Mouse (Mus musculus) limb, embryonic 15.5 days (tissue): ENCODE results near the gene Tomm40. TPM values are rescaled to one million over a fixed set of nuclear protein-coding genes. Genes with fewer than 3 reads are reported as not detected.

Experiments
- ATAC-seq: fragments of 200-750 bp; cut with Nextera tagmentation; 2 replicates; pipeline ENCODE4 v1.8.0; 2017; ENCODE audit warnings: low read depth, moderate TSS enrichment; ENCODE audit not compliant: insufficient number of reproducible peaks, low FRiP score, low TSS enrichment
- H3K27ac ChIP-seq: fragments of 300-500 bp; sonication (generic); 2 replicates; pipeline ENCODE4 v1.5.1; 2015; ENCODE audit warnings: moderate library complexity, mild to moderate bottlenecking, inconsistent platforms
- H3K27me3 ChIP-seq: fragments of 300-500 bp; sonication (generic); 2 replicates; pipeline ENCODE4 v1.6.1; 2015; ENCODE audit warnings: inconsistent platforms
- H3K36me3 ChIP-seq: fragments of 300-500 bp; sonication (generic); 2 replicates; pipeline ENCODE4 v1.6.1; 2015; ENCODE audit warnings: inconsistent platforms
- H3K4me1 ChIP-seq: fragments of 300-500 bp; sonication (generic); 2 replicates; pipeline ENCODE4 v1.6.1; 2015; ENCODE audit warnings: inconsistent platforms
- H3K4me2 ChIP-seq: fragments of 300-500 bp; sonication (generic); 2 replicates; pipeline ENCODE4 v1.6.1; 2015; ENCODE audit warnings: mild to moderate bottlenecking, inconsistent platforms
- H3K4me3 ChIP-seq: fragments of 300-500 bp; sonication (generic); 2 replicates; pipeline ENCODE4 v1.5.1; 2015; ENCODE audit warnings: mild to moderate bottlenecking, inconsistent platforms
- H3K9ac ChIP-seq: fragments of 300-500 bp; sonication (generic); 2 replicates; pipeline ENCODE4 v1.6.1; 2015; ENCODE audit warnings: inconsistent platforms
- H3K9me3 ChIP-seq: fragments of 300-500 bp; sonication (generic); 2 replicates; pipeline ENCODE4 v1.6.1; 2016; ENCODE audit warnings: inconsistent platforms
- WGBS: fragments of 180-500 bp; shearing (Covaris S2); methylation state at CpG from one replicate; pipeline ENCODE4 v1.1.7; 2015; 5-methylcytosine and 5-hydroxymethylcytosine counted together
- polyA plus RNA-seq: library from polyadenylated mRNA; unstranded; fragments of >200 nt; fragmentation: Nextera tagmentation; extraction: Ambion mirVana; gene quantifications from 2 replicates; pipeline ENCODE4 v1.2.1, GENCODE M21; 2015

The Tomm40 gene
- 129 and 139 TPM in 2 replicates for polyA plus RNA-seq

DNA sequence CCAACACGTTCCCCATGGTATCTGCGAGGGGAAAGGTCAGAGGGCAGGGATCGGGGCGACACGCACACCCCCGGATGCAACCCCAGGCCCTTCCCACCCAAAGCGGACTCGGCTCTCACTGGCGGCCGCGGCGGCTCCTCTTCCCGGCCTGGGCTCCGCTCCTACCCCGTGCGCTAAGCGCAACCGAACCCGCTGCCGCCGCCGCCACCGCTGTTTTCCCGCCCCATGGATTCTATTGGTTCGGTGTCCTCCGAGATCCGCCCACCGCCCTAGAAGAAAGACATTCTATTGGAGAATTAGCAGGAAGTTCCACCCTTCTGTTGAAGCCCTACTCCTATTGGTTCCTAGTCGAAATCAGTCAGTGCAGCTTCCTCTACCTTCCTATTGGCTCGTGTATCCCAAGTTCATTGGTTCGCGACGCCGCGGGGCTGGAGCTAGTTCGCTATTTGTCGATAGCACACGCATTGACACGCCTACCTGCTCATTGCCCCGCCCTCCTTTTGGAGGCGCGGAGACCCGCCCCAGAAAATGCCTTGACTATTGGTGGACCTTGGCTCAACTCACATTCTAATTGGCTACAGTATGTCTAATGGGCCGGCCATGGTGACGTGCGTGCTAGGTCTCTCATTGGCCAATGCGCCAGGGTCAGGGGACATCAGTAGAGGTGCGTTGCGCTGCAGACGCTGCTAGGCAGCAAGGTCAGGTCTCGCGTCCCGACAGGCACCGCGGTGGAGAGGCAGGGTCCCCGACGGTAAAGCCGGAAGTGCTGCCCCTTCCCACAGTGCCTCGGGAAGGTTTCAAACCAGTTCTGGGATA lies at the start of gene Tomm40:
TSS of gene Tomm40 (minus strand) at position 200 of the 816 bp plus-strand sequence.
- Histone ChIP-seq H3K9me3 (0 out of 2 replicates have a peak, but pooled peaks cover under 1% of the 10 kb centered on the region), H3K27ac (peak within 1 kb of the TSS; percentile 85), H3K36me3 (peaks cover 56% of the 10 kb centered on the region), H3K27me3 (no peaks in the 10 kb centered on the region), H3K4me3 (peak within 1 kb of the TSS; percentile 100), H3K4me2 (peak within 1 kb of the TSS; percentile 87), H3K4me1 (peaks cover 24% of the 10 kb centered on the region), H3K9ac (peak within 1 kb of the TSS; percentile 95)
- under 1% methylated on average over 59 of the region's 59 CpGs for WGBS
- peak; percentile 99 for ATAC-seq

DNA sequence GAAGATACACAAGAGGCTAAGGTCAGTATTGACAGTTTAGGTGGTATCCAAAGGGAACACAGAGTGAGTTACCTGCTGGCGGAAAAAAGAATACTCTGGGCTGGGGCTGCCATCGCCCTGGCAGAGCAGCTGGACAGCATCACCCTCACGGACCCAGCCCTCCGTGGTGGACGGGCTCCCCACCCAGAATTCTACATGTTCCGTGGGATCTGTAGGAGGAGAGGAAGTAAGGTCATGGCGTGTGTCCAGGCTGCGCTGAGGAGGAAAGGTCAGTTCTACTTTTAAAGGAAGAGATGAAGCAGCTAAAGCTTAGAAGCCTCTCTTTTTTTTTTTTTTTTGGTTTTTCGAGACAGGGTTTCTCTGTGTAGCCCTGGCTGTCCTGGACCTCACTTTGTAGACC lies 49.3 kb upstream of the Tomm40 start:
- 90% methylated on average over 9 of the region's 9 CpGs for WGBS
- no peak for ATAC-seq
- Histone ChIP-seq H3K4me2 (no peak overlapping the region), H3K4me3 (no peak overlapping the region), H3K4me1 (peaks cover 9% of the 10 kb centered on the region), H3K36me3 (peaks cover 41% of the 10 kb centered on the region), H3K27ac (no peak overlapping the region), H3K27me3 (no peaks in the 10 kb centered on the region), H3K9me3 (no peaks in the 10 kb centered on the region), H3K9ac (no peak overlapping the region)

DNA sequence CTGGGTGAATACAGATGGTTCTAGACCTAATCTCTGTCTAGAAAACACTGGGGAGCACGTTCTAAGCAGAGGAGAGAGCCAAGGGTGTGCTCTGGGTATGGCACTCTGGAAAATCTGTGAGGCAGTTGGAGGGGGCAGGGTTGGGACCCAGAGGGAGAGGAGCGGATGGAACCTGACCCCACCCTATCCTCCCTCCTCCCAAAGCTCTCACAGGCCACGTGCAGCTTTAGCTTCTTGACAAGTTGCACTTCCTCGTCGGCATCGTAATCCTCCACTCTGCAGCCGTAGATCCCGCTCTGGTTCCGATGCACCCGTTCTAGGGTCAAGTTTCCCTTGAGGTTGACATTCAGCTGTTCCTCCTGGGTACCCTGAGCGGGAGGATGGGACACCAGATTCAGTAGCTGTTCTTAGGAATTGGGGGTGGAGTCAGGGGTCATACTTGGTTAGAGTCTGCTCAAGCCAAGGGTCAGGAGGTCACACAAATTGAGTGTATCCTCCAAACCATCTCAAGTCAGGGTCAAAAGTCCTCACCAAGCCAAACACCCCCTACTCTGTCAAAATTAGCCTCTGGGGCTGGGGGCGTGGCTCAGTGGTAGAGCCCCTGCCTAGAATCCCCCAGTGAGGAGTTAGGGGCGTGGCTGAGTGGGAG lies 48.7 kb upstream of the Tomm40 start:
- no peak for ATAC-seq
- Histone ChIP-seq H3K27me3 (no peaks in the 10 kb centered on the region), H3K4me2 (no peak overlapping the region), H3K4me3 (no peak overlapping the region), H3K4me1 (peaks cover 3% of the 10 kb centered on the region), H3K27ac (no peak overlapping the region), H3K9me3 (no peaks in the 10 kb centered on the region), H3K36me3 (peaks cover 46% of the 10 kb centered on the region), H3K9ac (no peak overlapping the region)
- 79% methylated on average over 13 of the region's 13 CpGs for WGBS

DNA sequence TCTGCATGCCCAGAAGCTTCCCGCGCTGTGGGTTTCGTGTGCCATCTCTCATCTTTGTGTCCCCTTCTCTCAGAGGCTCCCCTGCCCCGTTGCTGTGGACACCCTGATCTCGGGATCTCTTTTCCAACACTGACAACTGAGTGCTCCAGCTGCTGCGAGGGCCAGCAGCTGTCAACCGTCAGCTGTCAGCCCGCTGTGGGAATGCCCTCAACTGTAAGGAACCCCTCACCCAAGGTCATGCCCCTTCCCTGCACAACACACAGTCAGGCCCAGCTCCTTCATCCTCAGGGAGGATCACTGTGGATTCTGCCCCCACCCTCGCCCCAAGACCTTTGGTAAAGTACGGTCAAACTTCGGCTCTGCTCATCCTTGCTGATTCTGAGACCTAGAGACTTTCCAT lies 47.0 kb upstream of the Tomm40 start:
- Histone ChIP-seq H3K27ac (no peak overlapping the region), H3K9ac (no peak overlapping the region), H3K4me3 (no peak overlapping the region), H3K4me1 (no peaks in the 10 kb centered on the region), H3K36me3 (peaks cover 58% of the 10 kb centered on the region), H3K9me3 (no peaks in the 10 kb centered on the region), H3K4me2 (no peak overlapping the region), H3K27me3 (no peaks in the 10 kb centered on the region)
- 74% methylated on average over 11 of the region's 11 CpGs for WGBS
- peak; percentile 56; the same call in 1 of the 2 replicates for ATAC-seq

DNA sequence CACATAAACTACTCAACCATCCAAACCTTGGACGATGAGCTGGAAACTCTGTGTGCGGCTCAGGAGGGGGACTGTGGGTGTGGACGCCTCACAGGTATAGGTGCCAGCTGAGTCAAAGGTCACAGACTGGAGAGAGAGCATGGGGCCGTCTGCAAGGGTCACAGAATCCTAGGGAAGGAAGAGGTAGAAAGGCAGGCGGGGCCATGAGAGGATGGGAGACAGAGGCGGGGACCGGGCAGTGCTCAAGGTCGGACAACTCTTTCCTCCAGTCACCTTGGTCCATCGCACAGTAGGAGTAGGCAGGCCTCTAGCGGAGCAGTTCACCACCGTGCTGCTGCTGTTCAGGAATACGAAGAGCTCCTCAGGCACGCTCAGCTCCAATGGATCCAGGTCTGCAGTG lies 44.8 kb upstream of the Tomm40 start:
- H3K9ac ChIP-seq: no peak overlapping the region
- H3K9me3 ChIP-seq: no peaks in the 10 kb centered on the region
- peaks cover 52% of the 10 kb centered on the region for H3K36me3 ChIP-seq
- H3K4me3 ChIP-seq: no peak overlapping the region
- peaks cover 9% of the 10 kb centered on the region for H3K4me1 ChIP-seq
- H3K27me3 ChIP-seq: no peaks in the 10 kb centered on the region
- 85% methylated on average over 13 of the region's 13 CpGs for WGBS
- H3K4me2 ChIP-seq: no peak overlapping the region
- no peak overlapping the region for H3K27ac ChIP-seq
- no peak for ATAC-seq

DNA sequence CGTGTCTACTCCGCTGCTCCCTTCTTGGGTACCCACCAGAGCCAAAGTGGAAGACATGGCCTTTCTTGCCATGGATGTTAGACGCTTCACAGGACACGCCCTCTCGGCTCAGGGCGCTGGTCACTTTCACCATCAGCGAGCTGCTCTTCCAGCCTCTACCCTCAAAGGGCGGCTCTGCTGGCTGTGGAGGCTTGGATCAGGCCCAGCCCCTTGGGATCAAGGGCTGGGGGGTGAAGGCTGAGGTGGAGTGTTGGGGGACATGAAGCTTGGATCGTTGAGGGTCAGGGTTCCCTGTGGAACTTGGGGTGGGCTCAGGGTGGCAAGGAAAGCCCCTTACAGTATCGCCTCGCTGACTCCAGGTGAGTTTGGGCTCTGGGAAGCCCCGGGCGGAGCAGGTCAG lies 43.4 kb upstream of the Tomm40 start:
- H3K27ac ChIP-seq: no peak overlapping the region
- no peak overlapping the region for H3K4me3 ChIP-seq
- no peak for ATAC-seq
- 88% methylated on average over 13 of the region's 13 CpGs for WGBS
- H3K4me1 ChIP-seq: peaks cover 9% of the 10 kb centered on the region
- no peak overlapping the region for H3K9ac ChIP-seq
- no peak overlapping the region for H3K4me2 ChIP-seq
- peaks cover 39% of the 10 kb centered on the region for H3K36me3 ChIP-seq
- H3K27me3 ChIP-seq: no peaks in the 10 kb centered on the region
- H3K9me3 ChIP-seq: no peaks in the 10 kb centered on the region

DNA sequence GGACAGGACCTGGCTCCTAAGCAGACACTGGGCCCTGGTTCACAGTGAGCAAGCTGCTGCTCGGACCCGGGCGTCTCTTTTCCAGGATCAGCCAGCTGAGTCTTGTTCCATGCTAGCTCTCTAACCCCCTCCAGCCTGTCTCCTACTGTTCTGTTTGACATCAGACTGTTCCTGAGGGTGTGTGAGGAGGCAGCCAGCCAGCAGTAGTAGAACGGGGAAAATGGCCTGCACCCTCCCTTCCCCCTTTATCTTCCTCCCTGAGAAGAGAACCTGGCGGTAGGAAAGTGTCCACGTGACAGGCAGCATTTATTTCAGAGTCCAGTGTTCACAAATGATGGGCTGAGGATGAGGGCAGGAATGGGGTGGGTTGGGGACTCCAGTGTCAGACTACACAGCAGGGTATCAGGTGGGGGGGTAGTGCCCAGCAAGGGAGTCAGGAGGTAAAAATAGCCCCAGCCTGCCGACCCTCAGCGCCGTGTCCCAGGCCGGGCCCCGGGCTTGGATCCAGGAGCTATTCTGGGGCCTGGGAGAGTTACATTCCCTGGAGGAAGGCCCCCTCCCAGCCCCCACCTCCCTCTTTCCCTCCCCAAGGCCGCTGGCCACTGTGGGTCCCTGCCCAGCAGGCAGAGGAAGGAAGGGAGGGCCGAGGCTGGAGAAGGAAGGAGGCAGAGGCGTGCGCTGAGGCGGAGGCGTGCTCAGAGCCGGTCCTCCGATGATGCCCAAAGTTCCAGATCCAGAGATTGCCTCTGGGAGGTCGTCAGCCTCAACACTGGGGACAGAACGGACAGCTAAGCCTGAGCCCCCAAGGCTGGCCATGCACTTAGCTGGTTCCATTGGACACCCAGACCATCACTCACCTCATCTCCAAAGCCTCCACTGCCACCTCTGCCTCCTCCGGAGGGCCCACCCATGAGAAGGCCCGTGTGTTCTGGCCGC lies 40.9 kb upstream of the Tomm40 start:
- H3K4me3 ChIP-seq: no peak overlapping the region
- H3K9ac ChIP-seq: no peak overlapping the region
- H3K4me2 ChIP-seq: no peak overlapping the region
- peaks cover 9% of the 10 kb centered on the region for H3K4me1 ChIP-seq
- no peaks in the 10 kb centered on the region for H3K27me3 ChIP-seq
- ATAC-seq: peak; percentile 53
- whole genome bisulfite sequencing: 71% methylated on average over 23 of the region's 24 CpGs
- peaks cover 26% of the 10 kb centered on the region for H3K36me3 ChIP-seq
- peak overlapping the region; percentile 74 for H3K27ac ChIP-seq
- H3K9me3 ChIP-seq: no peaks in the 10 kb centered on the region

DNA sequence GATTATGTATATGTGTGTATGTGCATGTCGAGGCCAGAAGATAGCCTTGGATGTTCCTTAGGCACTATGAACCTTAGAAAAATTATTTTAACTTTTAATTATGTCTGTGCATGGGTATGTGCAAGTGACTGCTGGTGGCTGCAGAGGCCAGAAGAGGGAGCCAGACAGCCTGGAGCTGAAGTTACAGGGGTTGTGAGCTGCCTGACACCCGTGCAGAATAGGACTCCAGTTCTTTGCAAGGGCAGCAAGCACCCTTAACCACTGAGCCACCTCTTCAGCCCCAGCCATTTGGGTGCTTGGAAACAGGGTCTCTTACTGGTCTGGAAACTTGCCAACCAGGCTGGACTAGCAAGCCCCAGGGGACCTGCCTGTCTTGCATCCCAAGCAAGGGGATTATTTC lies 39.8 kb upstream of the Tomm40 start:
- H3K36me3 ChIP-seq: peaks cover 22% of the 10 kb centered on the region
- H3K27ac ChIP-seq: no peak overlapping the region
- no peak for ATAC-seq
- H3K9ac ChIP-seq: no peak overlapping the region
- no peaks in the 10 kb centered on the region for H3K27me3 ChIP-seq
- no peak overlapping the region for H3K4me3 ChIP-seq
- no peaks in the 10 kb centered on the region for H3K9me3 ChIP-seq
- peaks cover 14% of the 10 kb centered on the region for H3K4me1 ChIP-seq
- WGBS: 76% methylated on average over 2 of the region's 2 CpGs
- H3K4me2 ChIP-seq: no peak overlapping the region

DNA sequence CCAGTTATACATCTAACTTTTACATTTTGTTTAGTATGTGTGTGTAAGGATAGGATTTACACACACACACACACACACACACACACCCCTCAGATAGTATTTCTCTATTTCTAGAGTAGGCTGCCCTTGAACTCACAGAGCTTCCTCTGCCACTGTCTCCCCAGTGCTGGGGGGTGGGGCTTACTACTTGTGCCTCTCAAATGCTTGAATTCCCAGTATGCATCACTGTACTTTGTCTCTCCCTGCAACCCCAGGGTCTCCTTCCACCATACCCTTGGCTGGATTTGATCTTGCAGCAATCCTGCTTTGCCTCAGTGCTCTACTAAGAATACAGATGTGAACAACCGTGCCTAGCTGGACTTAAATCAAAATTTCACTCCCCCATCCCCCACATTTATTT lies 38.8 kb upstream of the Tomm40 start:
- Histone ChIP-seq H3K27me3 (no peaks in the 10 kb centered on the region), H3K27ac (no peak overlapping the region), H3K4me3 (no peak overlapping the region), H3K4me2 (no peak overlapping the region), H3K4me1 (peaks cover 17% of the 10 kb centered on the region), H3K9ac (no peak overlapping the region), H3K9me3 (no peaks in the 10 kb centered on the region), H3K36me3 (peaks cover 15% of the 10 kb centered on the region; the same call in 1 of the 2 replicates)
- ATAC-seq: no peak
- 72% methylated on average over 1 of the region's 1 CpGs for whole genome bisulfite sequencing

DNA sequence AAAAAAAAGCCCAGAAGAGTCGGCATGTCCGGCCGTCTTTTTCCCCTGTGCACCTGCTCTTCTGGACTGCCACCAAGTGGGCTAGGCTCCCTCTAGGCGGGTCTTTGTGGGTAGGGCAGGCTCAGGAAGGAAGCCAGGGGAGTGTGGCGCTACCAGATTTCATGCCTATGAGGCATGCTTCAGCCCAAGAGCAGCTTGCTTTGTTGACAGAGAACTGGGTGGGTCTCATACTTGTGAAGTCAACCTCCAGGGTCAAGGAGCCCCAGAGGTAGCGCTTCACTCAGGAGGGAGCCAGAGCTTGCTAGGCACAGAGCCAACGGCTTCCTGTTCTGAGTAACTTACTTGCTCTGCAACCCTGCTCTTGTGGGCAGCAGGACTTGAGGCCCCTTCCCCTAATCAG lies 38.3 kb upstream of the Tomm40 start:
- H3K9me3 ChIP-seq: no peaks in the 10 kb centered on the region
- no peak overlapping the region for H3K4me3 ChIP-seq
- H3K27me3 ChIP-seq: no peaks in the 10 kb centered on the region
- ATAC-seq: no peak
- peaks cover 18% of the 10 kb centered on the region for H3K4me1 ChIP-seq
- no peak overlapping the region for H3K27ac ChIP-seq
- H3K36me3 ChIP-seq: peaks cover 12% of the 10 kb centered on the region; the same call in 1 of the 2 replicates
- H3K9ac ChIP-seq: no peak overlapping the region
- WGBS: 71% methylated on average over 7 of the region's 7 CpGs
- H3K4me2 ChIP-seq: no peak overlapping the region

DNA sequence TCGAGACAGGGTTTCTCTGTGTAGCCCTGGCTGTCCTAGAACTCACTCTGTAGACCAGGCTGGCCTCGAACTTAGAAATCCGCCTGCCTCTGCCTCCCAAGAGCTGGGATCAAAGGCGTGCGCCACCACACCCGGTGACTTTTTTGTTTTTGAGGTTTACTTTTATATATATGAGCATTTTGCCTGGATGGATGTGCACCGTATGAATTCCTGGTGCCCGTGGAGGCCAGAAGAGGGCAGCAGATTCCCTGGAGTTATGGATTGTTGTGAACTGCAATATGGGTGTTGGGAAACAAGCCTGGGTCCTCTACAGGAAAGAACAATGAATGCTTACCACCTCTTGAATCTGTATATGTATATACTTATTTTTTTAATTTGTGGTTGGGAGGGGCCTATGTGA lies 37.4 kb upstream of the Tomm40 start:
- H3K4me1 ChIP-seq: peaks cover 27% of the 10 kb centered on the region
- H3K27ac ChIP-seq: no peak overlapping the region
- WGBS: 76% methylated on average over 8 of the region's 8 CpGs
- H3K9ac ChIP-seq: no peak overlapping the region
- ATAC-seq: no peak
- peaks cover 4% of the 10 kb centered on the region; the same call in 1 of the 2 replicates for H3K36me3 ChIP-seq
- H3K9me3 ChIP-seq: no peaks in the 10 kb centered on the region
- no peak overlapping the region for H3K4me2 ChIP-seq
- H3K27me3 ChIP-seq: no peaks in the 10 kb centered on the region
- no peak overlapping the region for H3K4me3 ChIP-seq
